9 mouse cellular contexts compared by ENCODE assay signal in genomic region chr9:90242855-90243254, GRCm38 (mm10). TPM values are rescaled to one million over a fixed set of nuclear protein-coding genes. Genes with fewer than 3 reads are reported as not detected.
DNase-seq lines count a peak whose midpoint lies in the region; ATAC-seq and TF ChIP-seq lines count a peak whose summit lies in the region.
"Had no signal": no experiment of that assay in that cellular context is flagged by ENCODE, and none has a peak within 500 bp of the region (broad histone marks: within the 10 kb centered on the region; RNA-seq: fewer than 3 reads in every experiment).

No protein-coding gene starts in this region.

- no peak for TF ChIP-seq POLR2A in kidney, adult 2 months (IDR thresholded peaks at IDR 0.05; ENCODE audit: low read depth, low read length)

- DNase-seq in kidney, postnatal 4 days = no peak
- peak; percentile 39 for DNase-seq in lung, postnatal 14 days
- DNase-seq in thymus, postnatal 0 days (ENCODE audit: low spot score) = peak; percentile 75
- DNase-seq in MN1 (ENCODE audit: low spot score) = no peak
- DNase-seq in kidney, adult 2 months = no peak
- DNase-seq in urinary bladder, postnatal 36 days (ENCODE audit: low spot score in 2 of 2) = no peak
- DNase-seq: embryo, embryonic 11 days had no signal

- H3K4me1 ChIP-seq in kidney, embryonic 15.5 days = no peaks in the 10 kb centered on the region
- H3K4me1 ChIP-seq in erythroblast, embryonic 14.5 days (ENCODE audit: control insufficient read depth) = peaks cover 99% of the 10 kb centered on the region
- H3K4me1 ChIP-seq in kidney, adult 2 months (ENCODE audit: control insufficient read depth, insufficient read depth, low read length) = peaks cover 4% of the 10 kb centered on the region; the same call in 1 of the 2 replicates

- no peak for TF ChIP-seq CTCF in kidney, adult 2 months (conservative IDR thresholded peaks at IDR 0.05; ENCODE audit: insufficient read depth, insufficient read length, low read depth, low read length)

- H3K4me3 ChIP-seq in kidney, embryonic 15.5 days (replicated peaks) = no peak overlapping the region
- peak overlapping the region; percentile 29 for H3K4me3 ChIP-seq in erythroblast, embryonic 14.5 days (replicated peaks)
- no peak overlapping the region for H3K4me3 ChIP-seq in kidney, adult 2 months (ENCODE audit: insufficient read depth, low read depth, low read length)

- H3K4me2 ChIP-seq in kidney, embryonic 15.5 days = no peak overlapping the region

- WGBS in kidney, embryonic 15.5 days = 75% methylated on average over 7 of the region's 7 CpGs
- 65% methylated on average over 7 of the region's 7 CpGs for WGBS in kidney, adult 2 months

- H3K9me3 ChIP-seq in kidney, embryonic 15.5 days (replicated peaks) = no peaks in the 10 kb centered on the region
- peaks cover 2% of the 10 kb centered on the region; the same call in 1 of the 2 replicates for H3K9me3 ChIP-seq in erythroblast, embryonic 14.5 days (ENCODE audit: control insufficient read depth, low read length)

- H3K36me3 ChIP-seq in kidney, embryonic 15.5 days = peaks cover 43% of the 10 kb centered on the region
- H3K36me3 ChIP-seq in erythroblast, embryonic 14.5 days (ENCODE audit: control insufficient read depth) = peaks cover 96% of the 10 kb centered on the region
- H3K36me3 ChIP-seq in kidney, adult 2 months (ENCODE audit: control insufficient read depth, insufficient read depth, low read length) = no peaks in the 10 kb centered on the region

- 0 out of 2 replicates have a peak, but pooled peaks have one; percentile 24 for ATAC-seq in kidney, embryonic 15.5 days (replicated peaks; ENCODE audit: low FRiP score)

- no peak overlapping the region for H3K9ac ChIP-seq in kidney, embryonic 15.5 days

- H3K27ac ChIP-seq in kidney, embryonic 15.5 days = no peak overlapping the region
- no peak overlapping the region for H3K27ac ChIP-seq in kidney, adult 2 months (ENCODE audit: insufficient read depth, low read depth, low read length)

- H3K27me3 ChIP-seq in kidney, embryonic 15.5 days = no peaks in the 10 kb centered on the region
- H3K27me3 ChIP-seq in erythroblast, embryonic 14.5 days (ENCODE audit: control insufficient read depth) = no peaks in the 10 kb centered on the region
- no peaks in the 10 kb centered on the region for H3K27me3 ChIP-seq in kidney, adult 2 months (replicated peaks; ENCODE audit: control insufficient read depth, insufficient read depth, low read length)

RNA-seq across cellular contexts. Expression of gene Tbc1d2b, which starts 27.7 kb away (rescaled TPM):
- polyA plus RNA-seq in kidney, embryonic 15.5 days (2015; fragmentation: Nextera tagmentation; extraction: Ambion mirVana) = 12.4 and 12.7 TPM in 2 replicates
- 1.8 and 2.0 TPM in 2 replicates for polyA plus RNA-seq in erythroblast, embryonic 14.5 days (2012)
- 9.7 and 10.4 TPM in 2 replicates for polyA plus RNA-seq in thymus, postnatal 0 days (2015; fragmentation: Nextera tagmentation; extraction: Ambion mirVana)
- 16.4 and 17.5 TPM in 2 replicates for polyA plus RNA-seq in kidney, adult 2 months (2012; rRNA removed)

Comparison
In these comparisons a context has a peak if more than half of its experiments do, and no peak if none do; other contexts are left out.
1. DNase-seq: peak in lung, postnatal 14 days (single experiment) and thymus, postnatal 0 days (single experiment); none in kidney, postnatal 4 days (0 of 2), MN1 (single experiment), kidney, adult 2 months (single experiment) and urinary bladder, postnatal 36 days (0 of 2).